Mouse (Mus musculus) cortical plate, adult 2 months (tissue): ENCODE measurements around the gene Phka1. TPM values are rescaled to one million over a fixed set of nuclear protein-coding genes. Genes with fewer than 3 reads are reported as not detected.
A peak's percentile ranks its signal among the peaks of the same experiment; 100 is the strongest.
"Not testable (repeated sequence)": the region's sequence is repeated elsewhere in the genome, so short reads cannot be mapped to it uniquely, and the experiment has no call there.

Experiments used
- H3K27ac ChIP-seq: fragments of 200-500 bp; 2 replicates; pipeline ENCODE4 v1.5.1; 2012; ENCODE audit warnings: low read length, control low read depth, inconsistent platforms; ENCODE audit not compliant: insufficient read depth
- H3K4me1 ChIP-seq: fragments of 200-500 bp; 2 replicates; pipeline ENCODE4 v1.6.1; 2011; ENCODE audit warnings: low read length; ENCODE audit not compliant: control insufficient read depth, insufficient read depth
- H3K4me3 ChIP-seq: fragments of 200-500 bp; 2 replicates; pipeline ENCODE4 v1.5.1; 2011; ENCODE audit warnings: mild to moderate bottlenecking, low read length, control low read depth; ENCODE audit not compliant: insufficient read depth
- CTCF ChIP-seq: fragments of 200-500 bp; IDR thresholded peaks from 2 replicates; pipeline ENCODE4 v1.5.1; 2011; ENCODE audit warnings: mild to moderate bottlenecking, control low read depth, low read length; ENCODE audit not compliant: insufficient read depth; ENCODE audit errors: extremely low read depth
- POLR2A ChIP-seq: fragments of 200-500 bp; IDR thresholded peaks from 2 replicates; pipeline ENCODE4 v1.6.1; 2011; ENCODE audit warnings: mild to moderate bottlenecking, low read length, control low read depth; ENCODE audit not compliant: insufficient read depth; ENCODE audit errors: extremely low read depth
- polyA plus RNA-seq: library from polyadenylated mRNA; depleted of rRNA; stranded (reverse); fragments of >200 nt; gene quantifications from 2 replicates; pipeline ENCODE4 v1.2.3, GENCODE M21; 2012; rRNA removed

Phka1 gene
- polyA plus RNA-seq: 15.2 and 15.6 TPM in 2 replicates

- Histone ChIP-seq H3K4me3 (peak within 1 kb of the TSS; percentile 74), H3K27ac (peak within 1 kb of the TSS; percentile 67; the same call in 1 of the 2 replicates), H3K4me1 (no peaks in the 10 kb centered on the region; the same call in 1 of the 2 replicates)
- TF ChIP-seq CTCF (no peak), POLR2A (no peak)
Measured at GRCm38 (mm10) chrX:102643823-102644572, at the start of gene Phka1. Gene Phka1 (minus strand): TSS chrX:102644246.

- H3K27ac ChIP-seq, H3K4me3 ChIP-seq, H3K4me1 ChIP-seq: not testable (repeated sequence)
- TF ChIP-seq CTCF: 0 out of 2 replicates have a peak, but pooled peaks have one; percentile 11
Measured at GRCm38 (mm10) chrX:102689252-102689651, 45.2 kb upstream of the Phka1 start.

DNA sequence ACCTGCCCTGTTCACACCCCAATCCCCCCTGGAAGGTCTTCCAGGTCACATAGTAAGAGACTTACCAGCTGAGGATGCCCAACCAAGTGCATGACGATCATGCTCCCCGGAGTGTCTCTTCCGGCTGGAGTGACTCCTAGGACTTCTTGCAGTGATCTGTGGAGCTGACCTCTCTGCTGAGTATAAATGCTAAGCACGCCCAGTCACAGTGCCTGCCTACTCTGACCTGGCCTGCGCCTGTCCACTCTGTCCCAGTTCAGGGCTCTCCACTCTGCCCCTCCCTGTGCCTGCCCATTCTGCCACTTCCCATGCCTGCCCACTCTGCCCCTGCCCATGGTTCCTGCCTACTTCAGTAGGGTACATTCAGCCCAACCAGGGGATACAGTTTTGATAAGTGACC, 42.8 kb upstream of the Phka1 start, which contains the start of gene Gm3880:
TSS of gene Gm3880 (minus strand) at position 101 of the 400 bp plus-strand sequence.
- H3K27ac ChIP-seq, H3K4me3 ChIP-seq, H3K4me1 ChIP-seq: not testable (repeated sequence)

GRCm38 (mm10) chrX:102684706-102685105, 40.7 kb upstream of the Phka1 start:
- H3K4me3 ChIP-seq, H3K27ac ChIP-seq: not testable (repeated sequence)

GRCm38 (mm10) chrX:102666641-102667040, 22.6 kb upstream of the Phka1 start:
- TF ChIP-seq POLR2A: no peak
- no peak for TF ChIP-seq CTCF
- no peaks in the 10 kb centered on the region for H3K4me1 ChIP-seq

More at GRCm38 (mm10) chrX:102684706-102685105, 40.7 kb upstream of the Phka1 start:
- H3K4me1 ChIP-seq: not testable (repeated sequence)

GRCm38 (mm10) chrX:102660712-102661111, 16.7 kb upstream of the Phka1 start:
- no peak overlapping the region for H3K27ac ChIP-seq
- H3K4me3 ChIP-seq: no peak overlapping the region
- TF ChIP-seq CTCF: 0 out of 2 replicates have a peak, but pooled peaks have one; percentile 33
- no peak for TF ChIP-seq POLR2A

More at GRCm38 (mm10) chrX:102666641-102667040, 22.6 kb upstream of the Phka1 start:
- Histone ChIP-seq H3K4me3 (no peak overlapping the region), H3K27ac (no peak overlapping the region)

GRCm38 (mm10) chrX:102645691-102646090, 1.6 kb upstream of the Phka1 start:
- no peaks in the 10 kb centered on the region; the same call in 1 of the 2 replicates for H3K4me1 ChIP-seq
- H3K4me3 ChIP-seq: no peak overlapping the region
- no peak overlapping the region for H3K27ac ChIP-seq
- TF ChIP-seq POLR2A: no peak
- TF ChIP-seq CTCF: no peak

More at GRCm38 (mm10) chrX:102660712-102661111, 16.7 kb upstream of the Phka1 start:
- no peaks in the 10 kb centered on the region for H3K4me1 ChIP-seq

GRCm38 (mm10) chrX:102645146-102645545, 1.1 kb upstream of the Phka1 start:
- Histone ChIP-seq H3K27ac (no peak overlapping the region; the same call in 1 of the 2 replicates), H3K4me1 (no peaks in the 10 kb centered on the region; the same call in 1 of the 2 replicates), H3K4me3 (no peak overlapping the region; the same call in 1 of the 2 replicates)
- TF ChIP-seq CTCF (no peak), POLR2A (no peak)

- TF ChIP-seq POLR2A (no peak), CTCF (no peak)
- H3K27ac ChIP-seq: peak overlapping the region; percentile 45; the same call in 1 of the 2 replicates
- no peaks in the 10 kb centered on the region; the same call in 1 of the 2 replicates for H3K4me1 ChIP-seq
- peak overlapping the region; percentile 74 for H3K4me3 ChIP-seq
Measured at GRCm38 (mm10) chrX:102644573-102644951, 516 bp upstream of the Phka1 start.

GRCm38 (mm10) chrX:102601269-102601668, 42.8 kb downstream of the Phka1 start:
- H3K27ac ChIP-seq: no peak overlapping the region
- no peak overlapping the region for H3K4me3 ChIP-seq
- no peak for TF ChIP-seq POLR2A
- H3K4me1 ChIP-seq: no peaks in the 10 kb centered on the region

DNA sequence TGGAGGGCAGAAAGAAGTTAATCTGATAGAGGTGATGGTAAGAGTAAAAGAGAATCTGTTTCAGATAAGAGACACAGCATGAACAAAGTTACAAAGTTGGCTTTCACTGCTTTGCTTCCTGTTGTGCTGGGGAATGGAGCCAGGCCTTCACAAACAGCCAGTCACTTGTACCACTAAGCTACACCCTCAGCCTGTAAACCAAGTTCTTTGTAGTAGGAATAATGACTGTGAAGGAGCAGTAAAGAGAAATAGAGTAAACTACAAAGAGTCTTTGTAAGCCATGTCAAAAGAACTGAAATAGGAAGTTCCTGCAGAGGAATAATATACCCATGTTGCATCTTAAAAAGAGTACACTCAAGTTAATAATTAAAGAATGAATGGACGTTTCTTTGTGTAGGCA, 55.5 kb downstream of the Phka1 start:
- Histone ChIP-seq H3K27ac (no peak overlapping the region), H3K4me3 (no peak overlapping the region), H3K4me1 (no peaks in the 10 kb centered on the region)
- no peak for TF ChIP-seq POLR2A
- no peak for TF ChIP-seq CTCF
